Mouse (Mus musculus) cerebral cortex, adult 2 months (tissue): ENCODE data around the gene Galnt12.

Source experiments
- WGBS: fragments of 180-500 bp; shearing (Covaris S2); methylation state at CpG from one replicate; pipeline ENCODE4 v1.1.7; 2018; 5-methylcytosine and 5-hydroxymethylcytosine counted together

Gene Galnt12

GRCm38 (mm10) chr4:47150806-47151205, 59.1 kb downstream of the Galnt12 start:
- 99% methylated on average over 3 of the region's 3 CpGs for WGBS

- WGBS: 66% methylated on average over 8 of the region's 8 CpGs
These were observed 60.0 kb downstream of the Galnt12 start for GRCm38 (mm10) chr4:47151553-47152183.

GRCm38 (mm10) chr4:47161103-47161755, 69.5 kb downstream of the Galnt12 start:
- WGBS: 36% methylated on average over 4 of the region's 4 CpGs

- WGBS: 52% methylated on average over 12 of the region's 12 CpGs
These were observed 70.3 kb downstream of the Galnt12 start for GRCm38 (mm10) chr4:47161756-47162587.

GRCm38 (mm10) chr4:47172314-47172713, 80.6 kb downstream of the Galnt12 start:
- WGBS: 72% methylated on average over 1 of the region's 1 CpGs
